Mouse (Mus musculus) kidney, adult 2 months (tissue): ENCODE data around the gene Dcst2. TPM values are rescaled to one million over a fixed set of nuclear protein-coding genes. Genes with fewer than 3 reads are reported as not detected.

Source experiments
- DNase-seq: peaks from one replicate; pipeline ENCODE4 v3.0.0; 2021
- H3K27ac ChIP-seq: fragments of 200-500 bp; 2 replicates; pipeline ENCODE4 v1.5.1; 2012; ENCODE audit warnings: low read depth, low read length, control low read depth, inconsistent platforms; ENCODE audit not compliant: insufficient read depth
- H3K27me3 ChIP-seq: fragments of 200-500 bp; replicated peaks from 2 replicates; pipeline ENCODE4 v1.6.1; 2012; ENCODE audit warnings: mild to moderate bottlenecking, moderate library complexity, low read length, inconsistent platforms; ENCODE audit not compliant: control insufficient read depth, insufficient read depth
- H3K36me3 ChIP-seq: fragments of 200-500 bp; 2 replicates; pipeline ENCODE4 v1.6.1; 2012; ENCODE audit warnings: mild to moderate bottlenecking, moderate library complexity, low read length, inconsistent platforms; ENCODE audit not compliant: control insufficient read depth, insufficient read depth
- H3K4me1 ChIP-seq: fragments of 200-500 bp; 2 replicates; pipeline ENCODE4 v1.6.1; 2011; ENCODE audit warnings: low read length; ENCODE audit not compliant: control insufficient read depth, insufficient read depth
- H3K4me3 ChIP-seq: fragments of 200-500 bp; 2 replicates; pipeline ENCODE4 v1.5.1; 2011; ENCODE audit warnings: mild to moderate bottlenecking, low read depth, low read length, control low read depth; ENCODE audit not compliant: insufficient read depth
- CTCF ChIP-seq: fragments of 200-500 bp; conservative IDR thresholded peaks from 2 replicates; pipeline ENCODE4 v1.5.1; 2011; ENCODE audit warnings: low read depth, mild to moderate bottlenecking, control low read depth, low read length, moderate library complexity, mixed read lengths; ENCODE audit not compliant: insufficient read depth, insufficient read length
- POLR2A ChIP-seq: fragments of 200-500 bp; IDR thresholded peaks from one replicate; pipeline ENCODE4 v1.6.1; 2011; ENCODE audit warnings: low read depth, low read length, control low read depth
- WGBS: fragments of 180-500 bp; shearing (Covaris S2); methylation state at CpG from one replicate; pipeline ENCODE4 v1.1.7; 2018; 5-methylcytosine and 5-hydroxymethylcytosine counted together
- polyA plus RNA-seq: library from polyadenylated mRNA; depleted of rRNA; stranded (reverse); fragments of >200 nt; gene quantifications from 2 replicates; pipeline ENCODE4 v1.2.3, GENCODE M21; 2012

The Dcst2 gene
- polyA plus RNA-seq, 1 experiment = 0.41 TPM

GRCm38 (mm10) chr3:89380291-89380690, 18.5 kb downstream of the Dcst2 start:
- no peak for DNase-seq
- H3K36me3 ChIP-seq = 0 out of 2 replicates have a peak, but pooled peaks cover 1% of the 10 kb centered on the region
- peaks cover 6% of the 10 kb centered on the region; the same call in 1 of the 2 replicates for H3K4me1 ChIP-seq
- H3K4me3 ChIP-seq = no peak overlapping the region
- TF ChIP-seq CTCF (no peak), POLR2A (no peak)
- H3K27ac ChIP-seq = no peak overlapping the region
- WGBS = 90% methylated on average over 14 of the region's 14 CpGs
- H3K27me3 ChIP-seq = no peaks in the 10 kb centered on the region

GRCm38 (mm10) chr3:89380711-89381110, 18.9 kb downstream of the Dcst2 start:
- Histone ChIP-seq H3K4me1 (peaks cover 6% of the 10 kb centered on the region; the same call in 1 of the 2 replicates), H3K4me3 (no peak overlapping the region), H3K27ac (no peak overlapping the region), H3K36me3 (0 out of 2 replicates have a peak, but pooled peaks cover 1% of the 10 kb centered on the region), H3K27me3 (no peaks in the 10 kb centered on the region)
- DNase-seq = no peak
- no peak for TF ChIP-seq CTCF
- no peak for TF ChIP-seq POLR2A
- 95% methylated on average over 18 of the region's 18 CpGs for WGBS

- peaks cover 6% of the 10 kb centered on the region; the same call in 1 of the 2 replicates for H3K4me1 ChIP-seq
- H3K4me3 ChIP-seq = no peak overlapping the region
- no peaks in the 10 kb centered on the region for H3K27me3 ChIP-seq
- TF ChIP-seq POLR2A = no peak
- TF ChIP-seq CTCF = no peak
- DNase-seq = no peak
- no peak overlapping the region for H3K27ac ChIP-seq
- 84% methylated on average over 11 of the region's 11 CpGs for WGBS
- H3K36me3 ChIP-seq = 0 out of 2 replicates have a peak, but pooled peaks cover 1% of the 10 kb centered on the region
Observed at GRCm38 (mm10) chr3:89381233-89381632, 19.5 kb downstream of the Dcst2 start.

GRCm38 (mm10) chr3:89382033-89382882, 20.5 kb downstream of the Dcst2 start:
- H3K36me3 ChIP-seq = 0 out of 2 replicates have a peak, but pooled peaks cover 1% of the 10 kb centered on the region
- H3K4me3 ChIP-seq = no peak overlapping the region
- no peak overlapping the region for H3K27ac ChIP-seq
- TF ChIP-seq POLR2A = no peak
- no peak for TF ChIP-seq CTCF
- no peaks in the 10 kb centered on the region for H3K27me3 ChIP-seq
- DNase-seq = no peak
- 79% methylated on average over 9 of the region's 9 CpGs for WGBS
- H3K4me1 ChIP-seq = peaks cover 6% of the 10 kb centered on the region; the same call in 1 of the 2 replicates

- TF ChIP-seq POLR2A (no peak), CTCF (no peak)
- 64% methylated on average over 5 of the region's 5 CpGs for WGBS
- H3K27me3 ChIP-seq = no peaks in the 10 kb centered on the region
- H3K4me1 ChIP-seq = peaks cover 11% of the 10 kb centered on the region; the same call in 1 of the 2 replicates
- H3K27ac ChIP-seq = no peak overlapping the region
- no peak overlapping the region for H3K4me3 ChIP-seq
- H3K36me3 ChIP-seq = 0 out of 2 replicates have a peak, but pooled peaks cover 1% of the 10 kb centered on the region
- no peak for DNase-seq
Observed at GRCm38 (mm10) chr3:89382950-89383349, 21.2 kb downstream of the Dcst2 start.

GRCm38 (mm10) chr3:89383651-89384255, 22.0 kb downstream of the Dcst2 start:
- DNase-seq = no peak
- Histone ChIP-seq H3K27ac (no peak overlapping the region), H3K27me3 (no peaks in the 10 kb centered on the region), H3K4me3 (no peak overlapping the region), H3K36me3 (0 out of 2 replicates have a peak, but pooled peaks cover 1% of the 10 kb centered on the region), H3K4me1 (peaks cover 17% of the 10 kb centered on the region; the same call in 1 of the 2 replicates)
- 80% methylated on average over 5 of the region's 5 CpGs for WGBS
- TF ChIP-seq POLR2A (no peak), CTCF (no peak)
